14 mouse cellular contexts compared by ENCODE assay signal in genomic region chr7:70971323-70972022, GRCm38 (mm10).
DNase-seq lines count a peak whose midpoint lies in the region; ATAC-seq lines count a peak whose summit lies in the region.
"Had no signal": no experiment of that assay in that cellular context is flagged by ENCODE, and none has a peak within 500 bp of the region (broad histone marks: within the 10 kb centered on the region; RNA-seq: fewer than 3 reads in every experiment).

No protein-coding gene starts in this region.

- H3K27me3 ChIP-seq in midbrain, embryonic 11.5 days (ENCODE audit: control insufficient read depth, insufficient read depth, low read length): no peaks in the 10 kb centered on the region
- no peaks in the 10 kb centered on the region for H3K27me3 ChIP-seq in midbrain, embryonic 15.5 days (replicated peaks)
- H3K27me3 ChIP-seq in hindbrain, embryonic 13.5 days: 0 out of 2 replicates have a peak, but pooled peaks cover 3% of the 10 kb centered on the region
- no peaks in the 10 kb centered on the region for H3K27me3 ChIP-seq in neural tube, embryonic 14.5 days (ENCODE audit: control insufficient read depth, insufficient read depth, low read length)
- H3K27me3 ChIP-seq: limb, embryonic 13.5 days; megakaryocyte, embryonic 14.5 days had no signal

- H3K27ac ChIP-seq in midbrain, embryonic 11.5 days (ENCODE audit: low read depth, low read length): no peak overlapping the region
- H3K27ac ChIP-seq in midbrain, embryonic 15.5 days: no peak overlapping the region
- no peak overlapping the region for H3K27ac ChIP-seq in hindbrain, embryonic 13.5 days
- H3K27ac ChIP-seq in neural tube, embryonic 14.5 days (ENCODE audit: low read depth, low read length): no peak overlapping the region
- H3K27ac ChIP-seq: limb, embryonic 13.5 days had no signal

- H3K4me3 ChIP-seq in midbrain, embryonic 11.5 days (ENCODE audit: low read depth, low read length): no peak overlapping the region
- H3K4me3 ChIP-seq in midbrain, embryonic 15.5 days: no peak overlapping the region
- no peak overlapping the region for H3K4me3 ChIP-seq in hindbrain, embryonic 13.5 days
- no peak overlapping the region for H3K4me3 ChIP-seq in neural tube, embryonic 14.5 days (ENCODE audit: low read depth, low read length)
- H3K4me3 ChIP-seq: limb, embryonic 13.5 days; megakaryocyte, embryonic 14.5 days had no signal

- H3K9me3 ChIP-seq in midbrain, embryonic 11.5 days (ENCODE audit: control insufficient read depth, low read length): no peaks in the 10 kb centered on the region
- H3K9me3 ChIP-seq in midbrain, embryonic 15.5 days: no peaks in the 10 kb centered on the region
- no peaks in the 10 kb centered on the region for H3K9me3 ChIP-seq in hindbrain, embryonic 13.5 days
- H3K9me3 ChIP-seq in neural tube, embryonic 14.5 days (ENCODE audit: control insufficient read depth, low read length): no peaks in the 10 kb centered on the region
- H3K9me3 ChIP-seq: limb, embryonic 13.5 days; megakaryocyte, embryonic 14.5 days had no signal

- no peak overlapping the region for H3K4me2 ChIP-seq in midbrain, embryonic 11.5 days
- H3K4me2 ChIP-seq in midbrain, embryonic 15.5 days: no peak overlapping the region
- no peak overlapping the region for H3K4me2 ChIP-seq in hindbrain, embryonic 13.5 days
- H3K4me2 ChIP-seq in neural tube, embryonic 14.5 days (ENCODE audit: low read depth, low read length): no peak overlapping the region
- H3K4me2 ChIP-seq: limb, embryonic 13.5 days had no signal

- 19% methylated on average over 6 of the region's 6 CpGs for WGBS in midbrain, embryonic 11.5 days
- 21% methylated on average over 6 of the region's 6 CpGs for WGBS in midbrain, embryonic 15.5 days
- 4% methylated on average over 6 of the region's 6 CpGs for WGBS in hindbrain, embryonic 13.5 days
- 6% methylated on average over 6 of the region's 6 CpGs for WGBS in neural tube, embryonic 14.5 days

- no peaks in the 10 kb centered on the region for H3K36me3 ChIP-seq in midbrain, embryonic 11.5 days (ENCODE audit: control insufficient read depth, insufficient read depth, low read length)
- H3K36me3 ChIP-seq in midbrain, embryonic 15.5 days (replicated peaks): no peaks in the 10 kb centered on the region
- H3K36me3 ChIP-seq in hindbrain, embryonic 13.5 days: no peaks in the 10 kb centered on the region
- no peaks in the 10 kb centered on the region for H3K36me3 ChIP-seq in neural tube, embryonic 14.5 days (ENCODE audit: control insufficient read depth, insufficient read depth, low read length)
- H3K36me3 ChIP-seq: limb, embryonic 13.5 days had no signal

- H3K9ac ChIP-seq in midbrain, embryonic 11.5 days (ENCODE audit: low read length): no peak overlapping the region
- H3K9ac ChIP-seq in midbrain, embryonic 15.5 days: no peak overlapping the region
- no peak overlapping the region for H3K9ac ChIP-seq in hindbrain, embryonic 13.5 days
- no peak overlapping the region for H3K9ac ChIP-seq in neural tube, embryonic 14.5 days (replicated peaks; ENCODE audit: low read depth, low read length)
- H3K9ac ChIP-seq: limb, embryonic 13.5 days had no signal

- no peaks in the 10 kb centered on the region; the same call in 1 of the 2 replicates for H3K4me1 ChIP-seq in midbrain, embryonic 11.5 days (ENCODE audit: control insufficient read depth, insufficient read depth, low read length)
- no peaks in the 10 kb centered on the region for H3K4me1 ChIP-seq in midbrain, embryonic 15.5 days
- H3K4me1 ChIP-seq in hindbrain, embryonic 13.5 days (replicated peaks): peaks cover 11% of the 10 kb centered on the region
- H3K4me1 ChIP-seq in neural tube, embryonic 14.5 days (ENCODE audit: control insufficient read depth, insufficient read depth, low read length): no peaks in the 10 kb centered on the region
- H3K4me1 ChIP-seq: megakaryocyte, embryonic 14.5 days had no signal

- 0 out of 2 replicates have a peak, but pooled peaks have one; percentile 44 for ATAC-seq in midbrain, embryonic 11.5 days (ENCODE audit: low FRiP score)
- ATAC-seq in midbrain, embryonic 15.5 days (replicated peaks): no peak
- ATAC-seq in hindbrain, embryonic 13.5 days (ENCODE audit: low FRiP score): peak; percentile 49
- ATAC-seq in neural tube, embryonic 14.5 days (ENCODE audit: low read depth): peak; percentile 17; the same call in 1 of the 2 replicates
- no peak for ATAC-seq in megakaryocyte, adult 5-6 weeks (ENCODE audit: poor library complexity, severe bottlenecking)
- ATAC-seq: intestine, postnatal 0 days had no signal

- DNase-seq in adrenal gland, postnatal 14 days: peak; percentile 7
- DNase-seq in adrenal gland, postnatal 25 days: no peak
- DNase-seq in midbrain, embryonic 11.5 days (ENCODE audit: low spot score, missing footprints): no peak
- DNase-seq in cerebellum, adult 11 months: no peak
- DNase-seq: cerebellum, adult 9-10 months; gastrocnemius, postnatal 25 days; lung, adult 2 months had no signal

Comparison
In these comparisons a context has a peak if more than half of its experiments do, and no peak if none do; other contexts are left out.
1. ATAC-seq: peak in midbrain, embryonic 11.5 days (single experiment), hindbrain, embryonic 13.5 days (single experiment) and neural tube, embryonic 14.5 days (single experiment); none in midbrain, embryonic 15.5 days (single experiment) and megakaryocyte, adult 5-6 weeks (single experiment).